Mouse (Mus musculus): ENCODE results near the gene Krt16.

The Krt16 gene

GRCm38 (mm10) chr11:100248852-100249465 lies at the start of gene Krt16:
Gene Krt16 (minus strand): TSS chr11:100248902.
- DNase-seq = no peak

- DNase-seq = peak in 1 of 2 experiments; percentile 20
Observed at GRCm38 (mm10) chr11:100297801-100298200, 49.1 kb upstream of the Krt16 start.

DNA sequence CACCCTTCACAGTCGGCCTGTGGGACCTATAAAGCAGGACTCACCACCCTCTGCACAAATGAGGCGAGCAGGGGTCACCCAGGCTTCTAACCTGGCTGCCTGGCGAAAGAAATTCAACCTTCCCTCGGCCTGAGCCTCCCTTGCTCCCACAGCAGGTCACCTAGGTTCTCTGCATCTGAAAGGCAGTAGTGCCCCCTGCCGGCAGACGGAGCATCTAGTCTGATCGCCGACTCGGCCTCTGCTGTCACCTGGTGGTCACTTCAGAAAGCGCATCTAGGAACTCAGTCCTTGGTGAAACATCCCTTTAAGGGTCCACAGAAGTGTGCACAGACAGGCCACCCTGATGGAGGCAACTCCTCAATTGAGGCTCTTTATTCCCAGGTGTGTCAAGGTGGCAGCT lies 46.6 kb upstream of the Krt16 start:
- DNase-seq = peak; percentile 49 to 79

DNA sequence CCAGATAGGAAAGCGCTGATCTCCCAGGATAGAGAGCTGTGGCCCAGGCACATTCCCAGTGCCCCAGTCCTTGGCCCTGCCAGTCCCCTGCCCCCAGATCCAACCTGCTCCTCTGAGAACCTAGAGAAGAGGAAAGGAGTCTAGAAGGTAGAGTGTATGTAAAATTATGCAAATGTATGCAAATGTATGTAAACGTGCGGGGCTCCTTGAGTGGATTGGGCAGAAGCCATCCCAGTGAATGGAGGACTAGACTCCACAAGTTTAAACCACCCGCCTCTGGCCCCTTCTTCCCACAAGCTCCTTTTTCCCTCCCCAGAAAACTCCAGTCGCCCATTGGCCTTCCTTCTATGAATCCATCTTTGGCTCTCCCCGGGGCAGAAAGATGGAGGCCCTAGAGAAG lies 44.2 kb upstream of the Krt16 start:
- no peak for DNase-seq

GRCm38 (mm10) chr11:100290235-100290634 lies 41.5 kb upstream of the Krt16 start:
- DNase-seq = no peak

- DNase-seq = no peak
Observed at GRCm38 (mm10) chr11:100288942-100289341, 40.2 kb upstream of the Krt16 start.

DNA sequence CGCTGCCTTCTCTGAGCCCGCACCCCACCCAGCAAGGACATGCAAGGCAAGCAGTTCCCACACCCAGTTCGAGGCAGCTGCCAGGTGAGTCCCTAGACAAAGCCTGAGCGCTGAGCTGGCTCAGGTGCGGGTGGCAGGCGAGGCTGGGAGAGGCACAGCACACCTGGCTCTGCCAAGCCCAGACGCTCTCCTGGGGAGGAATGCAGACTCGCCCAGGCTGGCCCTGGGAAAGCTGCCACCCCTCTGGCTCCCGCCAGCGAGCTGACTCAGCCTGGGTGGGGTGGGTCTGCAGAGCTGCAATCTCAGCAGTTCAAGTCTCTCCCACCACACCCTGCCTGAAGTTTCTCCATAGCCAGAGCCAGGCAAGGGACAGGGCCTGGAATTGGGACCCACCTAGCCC lies 38.3 kb upstream of the Krt16 start:
- no peak for DNase-seq

DNA sequence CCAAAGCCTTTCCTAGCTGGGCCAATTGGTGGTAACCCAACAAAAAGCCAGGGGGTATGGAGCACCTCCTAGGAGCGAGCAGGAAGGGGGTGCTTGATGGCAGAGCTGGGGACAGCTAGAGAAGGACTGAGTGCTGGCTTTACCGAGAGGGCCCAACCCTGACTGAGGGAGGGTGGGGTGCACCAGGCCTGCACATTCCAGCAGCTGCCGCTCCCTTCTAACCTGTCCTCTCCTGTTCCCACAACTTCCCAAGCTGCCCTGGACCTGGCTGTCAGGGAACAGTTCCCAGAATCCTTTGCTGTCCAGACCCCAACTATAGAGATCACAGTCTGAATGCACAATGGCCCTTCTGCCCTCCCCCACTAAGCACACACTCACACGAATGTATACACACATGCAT lies 36.3 kb upstream of the Krt16 start:
- no peak for DNase-seq

DNA sequence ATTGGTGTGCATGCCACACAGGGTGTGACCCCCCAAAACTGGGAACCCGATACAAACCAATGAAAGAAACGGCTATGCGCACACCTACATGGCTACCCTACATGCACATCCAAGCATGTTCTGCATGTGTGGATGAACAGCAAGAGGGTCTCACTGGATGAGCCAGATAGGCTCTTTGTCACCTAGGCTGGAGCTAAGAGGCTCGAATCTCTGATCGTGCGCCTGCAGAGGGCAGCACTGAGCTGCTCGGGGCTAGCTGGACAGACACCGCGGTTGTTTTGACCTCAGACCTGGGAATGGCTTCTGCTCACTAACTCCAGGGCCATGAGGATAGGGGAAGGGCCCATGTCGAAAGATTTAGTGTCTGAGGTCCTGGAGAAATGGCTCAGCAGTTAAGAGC lies 33.8 kb upstream of the Krt16 start:
- DNase-seq = peak; percentile 19 to 68

DNA sequence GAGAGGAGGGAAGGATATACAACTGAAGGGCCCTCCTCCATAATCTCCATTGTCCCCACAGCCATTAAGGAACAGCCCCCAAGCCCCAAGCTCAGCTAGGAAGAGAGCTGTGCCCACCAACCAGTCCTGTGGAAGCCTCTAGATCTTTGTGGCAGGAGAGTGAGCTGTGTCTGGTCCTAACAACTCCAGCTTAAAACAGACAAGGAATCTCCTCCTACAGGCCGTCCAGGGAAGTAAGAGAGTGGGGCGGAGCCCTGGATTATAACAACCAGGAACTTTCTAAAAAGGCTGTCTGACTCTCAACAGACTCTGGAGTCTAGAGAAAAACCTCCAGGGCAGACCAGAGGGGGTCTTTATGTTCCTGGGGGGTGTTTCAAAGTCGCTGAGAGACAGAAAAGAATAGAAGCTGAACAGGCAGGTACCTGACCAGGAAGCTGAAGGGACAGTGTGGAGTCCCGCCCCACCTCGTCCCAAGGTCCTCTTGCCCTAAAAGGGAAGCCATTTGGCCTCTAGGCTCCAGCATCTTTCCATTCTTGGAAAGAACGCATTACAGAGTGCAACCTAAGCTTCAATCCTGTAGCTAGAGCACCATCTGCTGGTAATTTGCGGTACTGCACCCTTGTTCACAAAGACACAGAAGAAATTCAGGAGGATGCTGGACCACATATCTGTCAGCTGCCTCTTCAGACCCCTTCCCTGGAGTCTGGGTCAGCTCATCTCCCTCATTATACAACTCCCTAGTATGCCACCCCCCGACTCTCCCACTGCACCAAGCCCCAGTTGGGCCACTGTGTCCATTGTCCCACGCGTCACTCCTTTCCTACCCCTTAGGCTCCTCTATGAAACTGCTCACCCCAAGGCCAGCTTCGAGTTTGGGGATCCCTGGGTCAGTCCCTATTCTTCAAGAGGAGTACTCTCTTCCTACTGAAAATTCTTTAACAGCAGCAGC lies 33.2 kb upstream of the Krt16 start:
- DNase-seq = peak in 1 of 2 experiments; percentile 75

DNA sequence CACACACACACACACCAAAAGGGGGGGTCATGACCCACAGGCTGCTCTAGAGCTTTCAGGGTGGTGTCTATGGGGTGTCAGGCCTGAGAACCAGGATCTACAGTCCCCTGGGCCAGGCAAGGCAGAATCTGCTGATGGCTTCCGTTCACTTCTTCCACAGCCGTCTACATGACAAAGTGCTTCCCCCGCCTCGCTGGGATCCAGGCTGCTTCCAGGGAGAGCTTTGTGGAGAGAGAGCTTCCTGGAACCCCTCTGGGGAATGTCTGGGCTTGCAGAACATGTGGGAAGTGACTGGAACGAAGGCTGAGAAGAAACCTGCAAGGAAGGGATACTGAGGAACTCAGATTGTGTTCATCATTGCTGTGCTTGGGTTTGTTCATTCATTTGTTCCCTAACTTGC lies 30.1 kb upstream of the Krt16 start:
- no peak for DNase-seq

DNA sequence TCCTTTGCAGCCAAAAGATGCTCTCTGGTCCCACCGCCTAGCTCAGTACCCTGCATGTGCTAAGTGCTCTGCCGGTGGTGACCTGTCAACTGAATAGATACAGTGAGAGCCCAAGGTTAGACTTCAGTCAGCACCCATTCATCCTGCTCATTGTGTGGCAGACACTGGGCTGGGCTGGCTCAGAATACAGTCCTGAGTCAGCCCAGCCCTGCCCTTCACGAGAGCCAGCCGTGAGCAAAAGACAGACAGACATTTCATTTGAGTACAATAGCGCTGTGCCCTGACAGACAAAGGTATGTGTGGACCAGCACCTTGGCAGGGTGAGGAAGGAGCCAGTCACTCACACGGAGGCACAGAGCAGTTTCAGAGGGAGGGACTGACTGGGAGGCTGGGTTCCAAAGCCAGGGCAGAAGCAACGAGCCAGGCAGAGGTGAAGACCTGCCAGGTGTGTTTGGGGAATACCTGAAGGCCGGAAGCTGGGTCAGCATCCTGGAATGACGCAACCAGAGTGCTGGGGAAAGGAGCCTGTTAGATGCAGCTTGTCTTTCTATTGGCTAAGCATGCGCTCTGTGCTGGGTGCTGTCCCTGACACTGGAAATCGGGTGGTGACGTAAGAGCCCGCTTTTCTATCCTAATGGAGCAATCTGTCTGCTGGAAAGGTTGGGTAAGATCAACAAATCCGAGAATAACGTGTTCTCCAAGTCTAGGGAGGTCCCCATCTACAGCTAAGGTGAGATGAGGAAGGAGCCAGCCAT lies 29.2 kb upstream of the Krt16 start:
- DNase-seq = no peak

DNA sequence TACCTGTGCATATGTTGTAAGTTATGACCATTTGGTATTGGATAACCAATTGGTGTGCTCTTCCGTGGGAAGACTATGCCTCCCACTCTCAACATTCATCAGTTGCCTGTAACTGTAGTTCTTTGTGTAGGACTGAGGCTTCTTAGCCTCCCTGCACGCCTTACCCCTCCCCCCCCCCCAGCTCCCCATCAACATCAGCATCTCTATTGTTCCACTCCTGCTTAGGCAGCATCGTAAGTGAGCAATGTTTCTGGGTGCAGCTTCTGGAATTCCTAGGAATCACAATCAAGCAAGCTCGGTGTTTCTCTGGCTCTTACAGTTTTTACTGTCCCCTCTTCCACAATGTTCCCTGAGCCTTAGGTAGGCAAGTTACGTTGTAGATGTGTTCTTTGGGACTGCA lies 26.8 kb upstream of the Krt16 start:
- DNase-seq = no peak

DNA sequence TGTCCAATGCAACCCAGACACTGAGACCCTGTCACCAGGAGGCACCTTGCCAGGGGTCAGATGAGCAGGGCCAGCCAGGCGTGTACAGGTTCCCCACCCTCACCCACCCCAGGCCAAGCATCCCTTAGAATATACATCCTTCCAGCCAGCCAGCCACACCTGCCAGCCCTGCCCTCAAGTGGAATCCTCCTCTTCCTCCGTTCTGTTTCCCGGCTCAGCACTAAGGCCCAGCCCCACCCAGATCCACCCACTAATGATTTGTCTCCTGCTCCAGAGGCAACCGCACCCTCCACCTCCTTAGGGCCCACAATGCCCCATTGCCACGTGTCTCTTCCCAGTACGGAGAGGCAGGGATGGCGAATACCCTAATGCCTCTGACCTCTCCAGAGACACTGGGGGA lies 26.0 kb upstream of the Krt16 start:
- no peak for DNase-seq

DNA sequence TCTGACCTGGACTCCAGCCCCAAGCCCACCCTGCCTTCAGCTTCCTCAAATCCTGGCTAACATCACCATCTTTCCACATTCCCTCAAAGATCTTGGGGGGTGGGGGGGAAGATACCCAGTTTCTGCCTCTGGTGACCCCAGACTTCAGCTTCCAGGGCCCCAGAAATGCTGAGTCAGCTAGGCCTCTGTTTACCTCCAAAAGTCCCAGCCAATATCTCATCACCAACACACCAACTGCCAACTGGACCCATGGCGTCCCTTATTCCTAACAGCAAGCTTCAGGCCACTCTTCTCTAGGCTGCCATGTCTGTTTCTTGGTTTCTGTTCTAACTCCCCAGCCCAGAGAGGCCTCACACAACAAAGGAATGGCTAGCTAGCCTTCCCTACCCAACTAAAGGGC lies 23.2 kb upstream of the Krt16 start:
- no peak for DNase-seq

- no peak for DNase-seq
Observed at GRCm38 (mm10) chr11:100269821-100270332, 21.2 kb upstream of the Krt16 start, which contains the start of gene Krt42. Gene Krt42 (minus strand): TSS chr11:100269871.

DNA sequence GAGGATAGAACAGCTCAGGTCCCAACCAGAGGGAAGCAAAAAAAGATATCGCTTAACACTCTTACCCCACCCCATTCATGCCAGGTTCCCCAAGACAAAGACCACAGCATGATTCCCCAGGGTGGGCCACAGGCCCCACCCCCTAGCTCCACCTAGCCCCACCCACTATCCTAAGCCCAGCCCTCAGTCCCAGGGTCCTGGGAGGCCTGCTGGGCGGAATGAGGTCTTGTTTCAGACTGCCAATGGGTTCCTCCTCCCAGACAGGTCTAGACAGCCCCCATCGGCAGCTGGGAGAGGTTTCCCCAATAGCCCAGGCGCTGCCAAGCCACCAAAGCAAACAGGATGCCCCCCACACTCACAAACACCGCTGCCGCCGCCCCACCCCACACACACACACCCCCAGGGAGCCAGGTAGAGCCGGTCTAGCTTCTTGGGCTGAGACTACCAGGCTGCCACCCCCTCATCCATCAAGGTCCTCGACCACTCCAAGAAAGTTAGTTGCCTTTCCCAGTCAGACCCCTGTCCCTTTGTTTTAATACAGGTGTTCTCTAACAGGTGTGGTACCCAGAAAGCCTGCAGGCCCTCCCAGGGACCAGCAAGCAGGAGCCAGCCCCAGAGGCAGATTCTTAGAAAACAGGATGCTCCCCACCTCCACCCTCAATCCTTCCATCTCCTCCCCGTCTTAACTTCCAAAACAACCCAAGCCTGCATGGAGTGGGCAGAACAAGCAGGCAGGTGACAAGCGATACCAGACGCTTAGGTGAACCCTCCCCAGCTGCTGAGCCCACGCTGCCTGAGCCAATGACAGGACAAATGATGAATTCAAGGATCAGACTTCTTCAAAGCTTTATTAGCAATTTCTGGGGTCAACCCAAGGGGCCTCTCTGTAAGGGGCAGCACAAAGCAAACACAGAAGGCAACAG lies 13.6 kb upstream of the Krt16 start:
- DNase-seq = no peak

DNA sequence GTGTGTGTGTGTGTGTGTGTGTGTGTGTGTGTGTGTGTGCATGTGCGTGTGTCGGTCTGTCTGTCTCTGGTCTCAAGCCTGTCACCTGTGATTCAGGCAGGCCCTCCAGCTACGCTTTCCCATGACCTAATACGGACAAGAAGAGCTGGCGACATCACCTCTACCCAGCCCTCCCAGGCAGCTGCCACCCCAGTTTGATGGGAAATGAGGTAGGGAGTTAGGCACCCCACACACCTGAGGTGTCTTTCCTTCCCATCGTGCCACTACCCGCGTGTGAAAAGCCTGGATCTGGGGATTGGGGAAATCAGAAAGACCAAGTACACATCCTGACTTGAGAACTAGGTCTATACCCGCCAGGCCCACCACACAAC lies 12.5 kb upstream of the Krt16 start:
- DNase-seq = no peak

DNA sequence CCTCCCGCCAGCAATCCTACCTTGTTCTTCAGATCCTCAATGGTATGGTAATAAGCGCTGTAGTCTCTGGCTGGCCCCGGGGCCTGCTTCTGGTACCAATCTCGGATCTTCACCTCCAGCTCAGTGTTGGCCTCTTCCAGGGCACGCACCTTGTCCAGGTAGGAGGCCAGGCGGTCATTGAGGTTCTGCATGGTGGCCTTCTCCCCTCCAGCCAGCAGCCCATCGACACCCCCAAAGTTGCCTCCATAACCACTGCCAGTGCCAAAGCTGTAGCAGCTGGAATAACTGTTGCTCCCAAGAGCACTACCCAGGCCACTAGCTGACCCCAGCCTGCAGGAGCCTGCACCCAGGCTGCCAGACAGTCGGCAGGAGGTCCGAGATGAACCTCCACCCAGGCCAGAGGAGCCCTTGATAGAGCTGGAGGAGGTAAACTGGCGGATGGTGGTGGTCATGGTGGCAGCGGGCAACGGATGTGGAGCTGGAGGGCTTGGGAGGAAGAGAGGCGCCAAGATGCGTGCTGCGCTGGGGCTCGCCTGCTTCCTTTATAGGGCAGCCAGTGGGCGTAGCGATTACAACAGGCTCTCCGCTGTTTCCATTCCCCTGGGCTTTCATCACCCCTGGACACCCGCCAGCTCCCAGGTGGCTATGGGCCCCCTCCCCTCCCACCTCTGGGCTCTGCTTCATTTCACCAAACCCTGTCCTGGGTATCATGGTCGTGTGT lies 12.0 kb upstream of the Krt16 start, which contains the start of gene Krt17:
Krt17 (minus strand) TSS at position 516 of the 721 bp plus-strand sequence.
- no peak for DNase-seq

- no peak for DNase-seq
Observed at GRCm38 (mm10) chr11:100259079-100259478, 10.4 kb upstream of the Krt16 start.

GRCm38 (mm10) chr11:100257967-100258366 lies 9.3 kb upstream of the Krt16 start:
- no peak for DNase-seq

Measured in spleen, adult 18-20 months (tissue).